Mouse (Mus musculus): ENCODE measurements around the gene Gripap1. TPM values are rescaled to one million over a fixed set of nuclear protein-coding genes. Genes with fewer than 3 reads are reported as not detected.
A peak's percentile ranks its signal among the peaks of the same experiment; 100 is the strongest.
"Not testable (repeated sequence)": the region's sequence is repeated elsewhere in the genome, so short reads cannot be mapped to it uniquely, and the experiment has no call there.

Gene Gripap1
- total and polyA plus RNA-seq, 2 experiments: 13.5 to 22.2 TPM

- TF ChIP-seq CTCF (IDR thresholded peaks at IDR 0.05; ENCODE audit: low read depth, low read length): peak; percentile 31; the same call in 1 of the 2 replicates
- not testable (repeated sequence) for H3K79me2 ChIP-seq (ENCODE audit: control insufficient read depth, insufficient read depth, low read length); H3K4me3 ChIP-seq (ENCODE audit: insufficient read depth, low read depth, low read length); DNase-seq (ENCODE audit: extremely low read depth, low read depth, low spot score); H3K4me1 ChIP-seq (ENCODE audit: control insufficient read depth, insufficient read depth, low read length); H3K9ac ChIP-seq (ENCODE audit: low read depth, low read length); H3K27me3 ChIP-seq (ENCODE audit: control insufficient read depth, insufficient read depth, low read length); H3K27ac ChIP-seq (replicated peaks; ENCODE audit: insufficient read depth, low read depth, low read length)
- peaks cover 12% of the 10 kb centered on the region for H3K36me3 ChIP-seq (ENCODE audit: control insufficient read depth, insufficient read depth, low read length)
- WGBS: 69% methylated on average over 8 of the region's 8 CpGs
Observed at GRCm38 (mm10) chrX:7815016-7815415, 25.5 kb downstream of the Gripap1 start.

DNA sequence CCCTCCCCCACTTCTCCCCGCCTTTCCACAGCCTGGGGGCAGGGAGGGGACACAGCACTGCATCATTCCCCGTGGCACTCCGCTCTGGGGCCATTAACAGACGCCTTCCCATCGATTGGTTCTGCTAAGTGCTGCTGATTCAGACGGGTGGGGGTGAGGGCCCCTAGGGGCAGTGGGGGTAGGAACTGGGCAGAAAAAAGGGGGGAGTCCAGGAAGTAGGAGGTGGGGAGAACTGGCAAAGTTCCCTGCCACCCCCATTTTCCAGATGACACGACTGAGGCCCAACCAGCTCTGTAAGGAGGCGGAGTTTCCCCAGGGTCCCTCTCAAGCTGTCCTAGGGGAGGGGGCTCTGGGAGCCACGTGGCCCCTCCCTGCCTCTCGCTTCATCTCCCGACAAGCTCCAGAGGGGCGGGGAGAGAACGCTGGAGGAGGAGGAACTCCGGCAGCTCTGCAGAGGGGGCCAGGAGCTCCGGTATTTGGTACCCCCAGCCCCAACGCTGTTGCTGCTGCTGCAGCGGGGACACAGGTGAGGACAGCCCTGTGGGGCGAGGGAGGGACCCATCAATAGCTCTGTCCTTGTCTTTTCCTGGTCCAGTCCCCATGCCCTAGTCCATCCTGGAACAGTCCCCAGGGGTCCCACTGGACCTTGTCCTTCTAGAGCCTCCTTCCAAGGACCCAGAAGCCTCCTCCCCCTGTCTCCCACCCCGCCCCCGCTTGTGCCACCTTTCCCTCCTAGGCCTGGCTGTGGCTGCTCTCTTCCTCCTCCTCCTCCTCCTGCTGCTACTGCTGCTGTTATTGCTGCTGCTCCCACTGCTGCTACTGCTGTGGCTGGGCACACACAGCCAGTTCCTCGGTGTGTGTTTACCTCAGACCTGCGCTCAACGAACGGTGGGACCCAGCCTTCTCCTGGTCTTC lies 32.6 kb downstream of the Gripap1 start, which contains the start of gene Kcnd1:
TSS of gene Kcnd1 (plus strand) at position 425 of the 915 bp plus-strand sequence.
- 7% methylated on average over 22 of the region's 24 CpGs for WGBS
- TF ChIP-seq POLR2A (IDR thresholded peaks at IDR 0.05; ENCODE audit: extremely low read depth, insufficient read depth, low read length) (no peak), CTCF (IDR thresholded peaks at IDR 0.05; ENCODE audit: low read depth, low read length) (no peak)
- DNase-seq (ENCODE audit: extremely low read depth, low read depth, low spot score): no peak
- Histone ChIP-seq H3K27me3 (ENCODE audit: control insufficient read depth, insufficient read depth, low read length) (no peaks in the 10 kb centered on the region), H3K36me3 (ENCODE audit: control insufficient read depth, insufficient read depth, low read length) (peaks cover 2% of the 10 kb centered on the region; the same call in 1 of the 2 replicates), H3K4me1 (ENCODE audit: control insufficient read depth, insufficient read depth, low read length) (no peaks in the 10 kb centered on the region), H3K27ac (replicated peaks; ENCODE audit: insufficient read depth, low read depth, low read length) (no peak within 1 kb of the TSS), H3K9ac (ENCODE audit: low read depth, low read length) (no peak within 1 kb of the TSS), H3K4me3 (ENCODE audit: insufficient read depth, low read depth, low read length) (peak within 1 kb of the TSS; percentile 38; the same call in 1 of the 2 replicates), H3K79me2 (ENCODE audit: control insufficient read depth, insufficient read depth, low read length) (no peaks in the 10 kb centered on the region)

GRCm38 (mm10) chrX:7837146-7837545 lies 47.6 kb downstream of the Gripap1 start:
- no peaks in the 10 kb centered on the region for H3K27me3 ChIP-seq (ENCODE audit: control insufficient read depth, insufficient read depth, low read length)
- H3K79me2 ChIP-seq (ENCODE audit: control insufficient read depth, insufficient read depth, low read length): peaks cover 3% of the 10 kb centered on the region
- no peak for DNase-seq (ENCODE audit: extremely low read depth, low read depth, low spot score)
- TF ChIP-seq CTCF (IDR thresholded peaks at IDR 0.05; ENCODE audit: low read depth, low read length) (no peak), POLR2A (IDR thresholded peaks at IDR 0.05; ENCODE audit: extremely low read depth, insufficient read depth, low read length) (no peak)
- H3K27ac ChIP-seq (replicated peaks; ENCODE audit: insufficient read depth, low read depth, low read length): no peak overlapping the region
- no peak overlapping the region for H3K4me3 ChIP-seq (ENCODE audit: insufficient read depth, low read depth, low read length)
- H3K4me1 ChIP-seq (ENCODE audit: control insufficient read depth, insufficient read depth, low read length): no peaks in the 10 kb centered on the region; the same call in 1 of the 2 replicates
- H3K9ac ChIP-seq (ENCODE audit: low read depth, low read length): no peak overlapping the region
- WGBS: 50% methylated on average over 1 of the region's 1 CpGs
- H3K36me3 ChIP-seq (ENCODE audit: control insufficient read depth, insufficient read depth, low read length): no peaks in the 10 kb centered on the region

DNA sequence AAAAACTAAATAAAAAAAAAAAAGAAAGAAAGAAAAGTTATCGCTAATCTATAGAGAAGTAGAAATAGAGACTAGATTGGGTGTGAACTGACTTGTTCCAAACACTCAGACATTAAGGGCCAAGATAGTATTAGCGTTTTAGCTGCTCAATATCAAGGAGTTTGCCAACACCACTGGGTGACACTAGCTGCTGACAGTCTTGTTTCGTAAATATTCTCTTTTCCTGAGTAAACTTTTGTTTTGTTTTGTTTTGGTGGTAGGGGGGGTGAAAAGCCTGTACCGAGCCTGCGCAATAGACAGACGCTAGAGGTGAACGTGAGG lies 51.2 kb downstream of the Gripap1 start:
- 1% methylated on average over 7 of the region's 7 CpGs for WGBS
- no peak for DNase-seq (ENCODE audit: extremely low read depth, low read depth, low spot score)
- H3K27me3 ChIP-seq (ENCODE audit: control insufficient read depth, insufficient read depth, low read length): no peaks in the 10 kb centered on the region
- TF ChIP-seq POLR2A (IDR thresholded peaks at IDR 0.05; ENCODE audit: extremely low read depth, insufficient read depth, low read length) (no peak), CTCF (IDR thresholded peaks at IDR 0.05; ENCODE audit: low read depth, low read length) (no peak)
- peak overlapping the region; percentile 73 for H3K27ac ChIP-seq (replicated peaks; ENCODE audit: insufficient read depth, low read depth, low read length)
- H3K79me2 ChIP-seq (ENCODE audit: control insufficient read depth, insufficient read depth, low read length): peaks cover 7% of the 10 kb centered on the region
- peak overlapping the region; percentile 48; the same call in 1 of the 2 replicates for H3K4me3 ChIP-seq (ENCODE audit: insufficient read depth, low read depth, low read length)
- peaks cover 7% of the 10 kb centered on the region for H3K4me1 ChIP-seq (ENCODE audit: control insufficient read depth, insufficient read depth, low read length)
- no peak overlapping the region for H3K9ac ChIP-seq (ENCODE audit: low read depth, low read length)
- H3K36me3 ChIP-seq (ENCODE audit: control insufficient read depth, insufficient read depth, low read length): no peaks in the 10 kb centered on the region; the same call in 1 of the 2 replicates

- Histone ChIP-seq H3K4me1 (ENCODE audit: control insufficient read depth, insufficient read depth, low read length) (peaks cover 7% of the 10 kb centered on the region), H3K9ac (ENCODE audit: low read depth, low read length) (peak within 1 kb of the TSS; percentile 97), H3K27me3 (ENCODE audit: control insufficient read depth, insufficient read depth, low read length) (no peaks in the 10 kb centered on the region), H3K4me3 (ENCODE audit: insufficient read depth, low read depth, low read length) (peak within 1 kb of the TSS; percentile 89), H3K36me3 (ENCODE audit: control insufficient read depth, insufficient read depth, low read length) (no peaks in the 10 kb centered on the region; the same call in 1 of the 2 replicates), H3K27ac (replicated peaks; ENCODE audit: insufficient read depth, low read depth, low read length) (peak within 1 kb of the TSS; percentile 97), H3K79me2 (ENCODE audit: control insufficient read depth, insufficient read depth, low read length) (peaks cover 7% of the 10 kb centered on the region)
- DNase-seq (ENCODE audit: extremely low read depth, low read depth, low spot score): peak; percentile 97
- 0 out of 2 replicates have a peak, but pooled peaks have one; percentile 42 for TF ChIP-seq POLR2A (IDR thresholded peaks at IDR 0.05; ENCODE audit: extremely low read depth, insufficient read depth, low read length)
- no peak for TF ChIP-seq CTCF (IDR thresholded peaks at IDR 0.05; ENCODE audit: low read depth, low read length)
- WGBS: under 1% methylated on average over 70 of the region's 74 CpGs
Observed at GRCm38 (mm10) chrX:7841163-7842162, 51.9 kb downstream of the Gripap1 start, which contains the start of gene Otud5. Gene Otud5, plus strand, starts transcription at chrX:7841364.
